Mouse (Mus musculus) midbrain, embryonic 12.5 days (tissue): ENCODE results near the gene Spen. TPM values are rescaled to one million over a fixed set of nuclear protein-coding genes. Genes with fewer than 3 reads are reported as not detected.
"Not testable (repeated sequence)": the region's sequence is repeated elsewhere in the genome, so short reads cannot be mapped to it uniquely, and the experiment has no call there.

ENCODE experiments used
- ATAC-seq: fragments of 200-750 bp; cut with Nextera tagmentation; 2 replicates; pipeline ENCODE4 v1.8.0; 2017; ENCODE audit warnings: low read depth, moderate TSS enrichment, moderate library complexity; ENCODE audit not compliant: low FRiP score
- H3K27ac ChIP-seq: fragments of 300-500 bp; sonication (generic); replicated peaks from 2 replicates; pipeline ENCODE4 v1.5.1; 2016; ENCODE audit warnings: mild to moderate bottlenecking
- H3K27me3 ChIP-seq: fragments of 300-500 bp; sonication (generic); 2 replicates; pipeline ENCODE4 v1.6.1; 2016; ENCODE audit warnings: mild to moderate bottlenecking
- H3K36me3 ChIP-seq: fragments of 300-500 bp; sonication (generic); 2 replicates; pipeline ENCODE4 v1.6.1; 2016
- H3K4me1 ChIP-seq: fragments of 300-500 bp; sonication (generic); 2 replicates; pipeline ENCODE4 v1.6.1; 2016
- H3K4me2 ChIP-seq: fragments of 300-500 bp; sonication (generic); replicated peaks from 2 replicates; pipeline ENCODE4 v1.6.1; 2016; ENCODE audit warnings: mild to moderate bottlenecking, moderate library complexity
- H3K4me3 ChIP-seq: fragments of 300-500 bp; sonication (generic); 2 replicates; pipeline ENCODE4 v1.5.1; 2016; ENCODE audit warnings: mild to moderate bottlenecking
- H3K9ac ChIP-seq: fragments of 300-500 bp; sonication (generic); replicated peaks from 2 replicates; pipeline ENCODE4 v1.6.1; 2016; ENCODE audit warnings: mild to moderate bottlenecking, moderate library complexity
- H3K9me3 ChIP-seq: fragments of 300-500 bp; sonication (generic); 2 replicates; pipeline ENCODE4 v1.6.1; 2016; ENCODE audit warnings: mild to moderate bottlenecking
- WGBS: fragments of 180-500 bp; shearing (Covaris S2); methylation state at CpG from one replicate; pipeline ENCODE4 v1.1.7; 2016; 5-methylcytosine and 5-hydroxymethylcytosine counted together
- polyA plus RNA-seq: library from polyadenylated mRNA; unstranded; fragments of >200 nt; fragmentation: Nextera tagmentation; extraction: Ambion mirVana; gene quantifications from 2 replicates; pipeline ENCODE4 v1.2.1, GENCODE M21; 2016

Spen gene
- polyA plus RNA-seq, 1 experiment from 2014 or later, result 22.2 TPM

DNA sequence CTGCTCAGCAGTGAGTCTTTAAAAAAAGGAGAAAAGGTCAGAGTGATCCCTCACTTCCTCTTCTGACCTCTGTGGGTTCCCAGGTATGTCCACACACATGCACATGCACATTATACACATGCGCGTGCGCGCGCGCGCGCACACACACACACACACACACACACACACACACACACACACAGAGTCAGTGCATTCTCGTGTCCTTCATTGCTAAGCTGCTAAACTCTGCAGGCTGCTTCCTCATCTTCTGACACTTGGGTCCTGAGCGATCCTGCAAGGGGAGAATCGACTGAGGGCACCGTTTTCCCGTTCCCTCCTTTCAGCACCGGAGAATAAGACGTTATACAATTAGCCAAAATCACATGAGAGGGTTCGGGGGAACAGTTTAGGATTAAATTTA, 20.3 kb upstream of the Spen start:
- Histone ChIP-seq H3K4me3 (peak overlapping the region; percentile 42), H3K4me2 (peak overlapping the region; percentile 75), H3K4me1 (peaks cover 14% of the 10 kb centered on the region), H3K9me3 (no peaks in the 10 kb centered on the region), H3K9ac (no peak overlapping the region; the same call in 1 of the 2 replicates), H3K36me3 (no peaks in the 10 kb centered on the region), H3K27me3 (peaks cover 8% of the 10 kb centered on the region; the same call in 1 of the 2 replicates), H3K27ac (peak overlapping the region; percentile 78)
- 13% methylated on average over 16 of the region's 16 CpGs for WGBS
- no peak for ATAC-seq

DNA sequence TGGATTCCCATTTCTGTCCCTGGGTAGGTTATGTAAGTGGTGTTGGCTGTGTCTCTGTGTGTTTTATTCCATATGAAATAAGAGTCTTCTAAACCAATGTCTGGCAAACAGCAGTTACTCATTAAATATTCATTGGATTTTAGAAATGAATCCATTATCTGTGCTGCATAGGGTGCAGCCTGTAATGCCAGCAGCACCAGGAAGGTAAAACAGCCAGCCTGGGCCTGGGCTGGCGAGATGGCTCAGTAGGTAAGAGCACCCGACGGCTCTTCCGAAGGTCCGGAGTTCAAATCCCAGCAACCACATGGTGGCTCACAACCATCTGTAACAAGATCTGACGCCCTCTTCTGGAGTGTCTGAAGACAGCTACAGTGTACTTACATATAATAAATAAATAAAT, 17.8 kb upstream of the Spen start:
- not testable (repeated sequence) for H3K27me3 ChIP-seq, H3K4me2 ChIP-seq, ATAC-seq, H3K36me3 ChIP-seq, H3K9me3 ChIP-seq, H3K4me3 ChIP-seq, H3K9ac ChIP-seq
- H3K4me1 ChIP-seq, result peaks cover 14% of the 10 kb centered on the region
- H3K27ac ChIP-seq, result 0 out of 2 replicates have a peak overlapping the region, but pooled peaks have one; percentile 4
- 87% methylated on average over 6 of the region's 6 CpGs for WGBS

DNA sequence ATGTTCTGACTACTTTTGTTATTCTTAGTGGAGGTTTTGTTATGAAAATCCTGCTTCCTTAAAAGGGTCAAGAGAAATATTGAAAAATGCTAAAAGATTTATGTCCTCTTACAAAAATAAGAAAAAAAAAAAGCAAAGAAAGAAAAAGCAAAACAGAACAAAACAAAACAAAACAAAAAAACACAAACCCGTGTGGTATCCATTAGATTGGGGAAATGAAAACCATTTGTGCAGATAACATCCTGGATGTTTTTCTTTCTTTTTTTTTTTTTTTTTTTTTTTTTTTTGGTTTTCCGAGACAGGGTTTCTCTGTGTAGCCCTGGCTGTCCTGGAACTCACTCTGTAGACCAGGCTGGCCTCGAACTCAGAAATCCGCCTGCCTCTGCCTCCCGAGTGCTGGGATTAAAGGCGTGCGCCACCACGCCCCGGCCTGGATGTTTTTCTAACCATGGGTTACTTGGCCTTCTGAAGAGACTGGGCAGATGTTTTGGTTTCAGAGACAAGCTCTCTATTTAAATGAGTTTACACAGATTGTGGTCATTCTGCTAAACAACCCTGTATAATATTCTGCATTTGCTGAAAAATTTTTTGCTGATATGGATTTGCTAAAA, 16.0 kb upstream of the Spen start:
- not testable (repeated sequence) for ATAC-seq, H3K27ac ChIP-seq, H3K9me3 ChIP-seq, H3K9ac ChIP-seq, H3K4me2 ChIP-seq, H3K36me3 ChIP-seq, H3K4me3 ChIP-seq, H3K27me3 ChIP-seq
- H3K4me1 ChIP-seq, result peaks cover 10% of the 10 kb centered on the region
- WGBS, result 85% methylated on average over 8 of the region's 9 CpGs

DNA sequence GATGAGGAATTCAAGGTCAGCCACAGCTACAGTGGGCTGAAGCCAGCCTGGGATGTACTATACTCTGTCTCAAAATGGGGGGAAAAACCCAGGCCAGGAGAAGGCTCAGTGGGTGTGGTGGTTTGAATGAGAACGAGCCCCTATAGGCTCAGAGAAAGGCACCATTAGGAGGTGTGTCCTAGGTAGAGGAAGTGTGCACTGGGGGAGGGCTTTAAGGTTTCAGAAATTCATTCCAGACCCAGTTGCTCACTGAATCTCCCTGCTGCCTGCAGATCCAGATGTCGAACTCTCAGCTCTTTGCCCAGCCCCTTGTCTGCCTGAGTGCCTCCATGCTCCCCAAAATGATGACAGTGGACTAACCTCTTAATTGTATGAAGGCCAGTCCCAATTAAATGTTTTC, 14.1 kb upstream of the Spen start:
- Histone ChIP-seq H3K4me2 (no peak overlapping the region), H3K9ac (no peak overlapping the region), H3K4me1 (peaks cover 11% of the 10 kb centered on the region), H3K36me3 (no peaks in the 10 kb centered on the region), H3K27ac (no peak overlapping the region), H3K9me3 (no peaks in the 10 kb centered on the region), H3K27me3 (0 out of 2 replicates have a peak, but pooled peaks cover 1% of the 10 kb centered on the region), H3K4me3 (no peak overlapping the region)
- 49% methylated on average over 2 of the region's 2 CpGs for WGBS
- no peak for ATAC-seq

DNA sequence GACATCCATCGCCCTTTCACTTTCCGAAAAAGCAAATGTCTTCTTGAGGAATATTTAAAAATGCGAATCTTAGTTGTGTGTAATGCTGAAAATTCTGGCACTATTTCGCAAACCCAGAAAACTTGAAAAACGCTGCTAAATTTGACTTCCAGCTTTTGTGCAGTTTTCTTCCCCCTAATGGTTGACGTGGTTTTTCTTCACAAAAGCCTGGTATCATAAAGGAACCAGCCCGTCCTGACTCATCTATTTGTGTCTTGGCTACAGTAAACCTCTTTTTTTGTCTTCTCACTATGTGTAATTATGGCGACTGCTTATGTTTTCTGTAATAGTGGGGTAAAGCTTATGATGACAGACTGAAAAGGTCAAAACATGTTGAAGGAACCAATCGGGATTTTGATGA, 8.9 kb upstream of the Spen start:
- H3K4me3 ChIP-seq, result peak overlapping the region; percentile 77
- peaks cover 26% of the 10 kb centered on the region for H3K4me1 ChIP-seq
- peak overlapping the region; percentile 99 for H3K27ac ChIP-seq
- no peaks in the 10 kb centered on the region for H3K36me3 ChIP-seq
- peak overlapping the region; percentile 92 for H3K4me2 ChIP-seq
- WGBS, result 26% methylated on average over 9 of the region's 9 CpGs
- peak overlapping the region; percentile 85 for H3K9ac ChIP-seq
- no peaks in the 10 kb centered on the region for H3K9me3 ChIP-seq
- H3K27me3 ChIP-seq, result no peaks in the 10 kb centered on the region
- ATAC-seq, result no peak

DNA sequence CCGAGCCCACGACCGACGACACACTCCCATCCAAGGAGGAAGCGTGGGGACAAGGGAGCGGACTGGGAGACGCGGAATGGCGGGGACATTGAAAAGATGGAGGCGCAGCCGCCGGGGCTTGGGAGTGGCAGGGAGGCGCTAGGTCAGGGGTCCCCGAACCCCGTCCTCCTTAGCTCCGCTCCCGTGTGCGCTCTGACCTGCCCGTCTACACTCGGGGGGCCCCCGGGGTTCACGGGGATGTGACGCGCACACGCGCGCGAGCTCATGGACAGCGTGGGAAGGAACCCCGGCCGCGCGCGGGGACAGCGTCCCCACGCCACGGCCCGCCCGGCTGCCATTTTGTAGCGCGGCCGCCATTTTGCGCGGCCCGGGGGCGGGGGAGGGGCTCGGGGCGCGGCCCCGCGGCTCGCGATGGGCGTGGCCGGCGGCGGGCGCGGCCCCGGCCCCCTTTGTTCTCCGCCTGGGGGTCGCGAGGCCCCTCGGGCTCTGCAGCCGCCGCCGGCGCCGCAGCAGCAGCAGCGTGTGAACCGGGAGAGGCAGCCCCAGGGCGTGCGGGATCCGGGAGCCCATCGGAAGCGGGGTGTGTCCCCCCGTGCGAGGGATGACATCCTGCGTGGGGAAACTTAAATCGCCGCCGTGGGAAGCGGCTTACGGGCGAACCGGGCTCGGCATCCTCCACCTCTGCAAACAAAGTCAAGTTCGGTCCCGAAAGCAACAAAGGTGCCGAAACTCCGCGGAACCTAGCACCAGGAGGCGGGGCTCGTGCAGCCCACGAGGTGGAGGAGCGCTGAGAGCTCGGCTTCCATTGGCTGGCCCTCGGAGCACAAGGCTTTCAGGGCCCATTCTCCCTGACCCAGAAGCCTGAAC, 8.2 kb upstream of the Spen start:
- Histone ChIP-seq H3K4me2 (peak overlapping the region; percentile 92), H3K27ac (peak overlapping the region; percentile 99), H3K9ac (peak overlapping the region; percentile 85), H3K27me3 (no peaks in the 10 kb centered on the region), H3K4me1 (peaks cover 33% of the 10 kb centered on the region), H3K36me3 (no peaks in the 10 kb centered on the region), H3K4me3 (peak overlapping the region; percentile 77), H3K9me3 (no peaks in the 10 kb centered on the region)
- ATAC-seq, result peak; percentile 90
- WGBS, result under 1% methylated on average over 83 of the region's 98 CpGs

DNA sequence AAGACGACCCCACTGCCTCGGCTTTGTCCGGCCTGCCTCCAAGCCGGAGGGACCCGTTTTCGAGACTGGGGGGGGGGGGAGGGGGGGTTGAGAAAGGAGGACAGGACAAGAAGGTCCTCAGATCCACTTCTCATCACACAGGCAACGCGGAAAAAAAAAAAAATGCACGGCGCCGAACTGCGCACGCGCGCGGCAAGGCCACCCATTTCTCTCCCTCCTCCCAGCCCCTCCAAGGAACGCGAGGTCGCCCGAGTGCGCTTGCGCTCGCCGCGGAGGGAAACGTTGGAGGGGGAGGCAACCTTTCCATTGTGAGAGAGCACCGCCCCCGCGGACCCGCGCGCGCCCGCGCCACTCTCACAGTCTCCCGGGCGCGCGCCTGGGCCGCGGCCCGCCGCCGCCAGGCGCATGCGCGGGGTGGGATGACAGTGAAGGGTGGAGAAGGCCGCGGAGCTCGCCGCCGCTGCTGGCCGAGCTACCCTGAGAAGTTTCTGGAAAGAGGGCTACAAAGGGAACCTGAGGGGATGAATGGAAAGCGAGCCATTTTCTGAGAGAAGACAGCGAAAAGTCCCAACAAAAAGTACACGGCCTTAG, 7.4 kb upstream of the Spen start:
- Histone ChIP-seq H3K27ac (peak overlapping the region; percentile 99), H3K4me1 (peaks cover 41% of the 10 kb centered on the region), H3K9ac (peak overlapping the region; percentile 85), H3K4me3 (peak overlapping the region; percentile 77), H3K4me2 (peak overlapping the region; percentile 92), H3K27me3 (no peaks in the 10 kb centered on the region), H3K36me3 (no peaks in the 10 kb centered on the region), H3K9me3 (no peaks in the 10 kb centered on the region)
- under 1% methylated on average over 49 of the region's 56 CpGs for WGBS
- peak; percentile 62 for ATAC-seq

DNA sequence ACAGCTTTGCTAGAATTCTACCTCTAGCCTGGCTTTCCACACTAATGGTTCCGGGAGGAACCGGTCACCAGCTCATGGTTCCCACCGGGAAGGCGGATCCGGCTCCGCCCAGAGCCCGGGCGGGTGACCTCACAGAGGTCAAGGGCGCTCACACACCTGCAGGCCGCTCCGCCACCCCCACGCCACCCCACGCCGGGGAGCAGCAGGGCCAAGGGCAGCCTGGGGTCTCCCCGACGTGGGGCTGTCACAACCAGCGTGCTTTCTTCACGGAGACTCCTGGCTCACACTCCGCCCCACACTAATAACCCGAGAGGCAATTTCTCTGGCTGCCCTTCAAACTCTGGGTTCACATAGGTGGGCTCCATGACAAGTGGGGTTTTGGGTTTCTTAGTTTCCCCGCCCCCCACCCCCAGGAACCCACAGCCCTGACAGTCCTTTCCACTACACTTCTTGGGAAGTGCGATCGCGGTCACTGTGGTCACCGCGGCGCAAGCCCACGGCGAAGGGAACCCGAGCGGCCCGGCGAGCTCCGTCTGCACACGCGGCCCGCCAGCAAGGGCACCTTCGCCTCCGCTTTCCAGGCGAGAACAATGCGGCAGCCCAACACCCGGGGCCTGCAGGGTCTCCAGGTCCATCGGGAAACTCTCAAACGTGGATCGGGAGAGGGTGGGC, 6.8 kb upstream of the Spen start:
- H3K27ac ChIP-seq, result peak overlapping the region; percentile 99
- under 1% methylated on average over 45 of the region's 45 CpGs for WGBS
- H3K4me1 ChIP-seq, result peaks cover 45% of the 10 kb centered on the region
- no peaks in the 10 kb centered on the region for H3K36me3 ChIP-seq
- H3K27me3 ChIP-seq, result no peaks in the 10 kb centered on the region
- H3K4me3 ChIP-seq, result peak overlapping the region; percentile 77
- H3K4me2 ChIP-seq, result peak overlapping the region; percentile 92
- H3K9me3 ChIP-seq, result no peaks in the 10 kb centered on the region
- peak overlapping the region; percentile 72 for H3K9ac ChIP-seq
- ATAC-seq, result peak; percentile 55

DNA sequence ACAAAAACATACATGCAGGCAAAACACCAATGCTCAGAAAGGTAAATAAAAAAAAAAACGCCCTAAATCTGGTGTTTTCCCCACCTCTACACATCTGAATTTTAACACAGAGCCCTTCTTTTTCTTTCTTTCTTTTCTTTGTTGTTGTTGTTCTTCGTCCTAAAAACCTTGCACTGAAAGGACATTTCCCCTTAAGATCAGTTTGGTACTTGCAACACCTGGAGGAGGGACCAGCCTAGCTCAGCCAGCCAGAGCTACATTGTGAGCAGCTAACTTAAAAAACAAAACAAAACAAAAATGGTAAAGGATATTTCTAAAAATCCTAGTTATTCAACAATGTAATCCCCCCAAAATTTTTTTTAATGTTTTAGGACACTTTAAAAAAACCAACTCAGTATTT, 6.1 kb upstream of the Spen start:
- Histone ChIP-seq H3K4me1 (peaks cover 45% of the 10 kb centered on the region), H3K4me3 (peak overlapping the region; percentile 77), H3K27me3 (no peaks in the 10 kb centered on the region), H3K9ac (0 out of 2 replicates have a peak overlapping the region, but pooled peaks have one; percentile 34), H3K27ac (no peak overlapping the region; the same call in 1 of the 2 replicates), H3K4me2 (peak overlapping the region; percentile 92), H3K9me3 (no peaks in the 10 kb centered on the region), H3K36me3 (no peaks in the 10 kb centered on the region)
- no peak for ATAC-seq
- WGBS, result 51% methylated on average over 2 of the region's 2 CpGs

DNA sequence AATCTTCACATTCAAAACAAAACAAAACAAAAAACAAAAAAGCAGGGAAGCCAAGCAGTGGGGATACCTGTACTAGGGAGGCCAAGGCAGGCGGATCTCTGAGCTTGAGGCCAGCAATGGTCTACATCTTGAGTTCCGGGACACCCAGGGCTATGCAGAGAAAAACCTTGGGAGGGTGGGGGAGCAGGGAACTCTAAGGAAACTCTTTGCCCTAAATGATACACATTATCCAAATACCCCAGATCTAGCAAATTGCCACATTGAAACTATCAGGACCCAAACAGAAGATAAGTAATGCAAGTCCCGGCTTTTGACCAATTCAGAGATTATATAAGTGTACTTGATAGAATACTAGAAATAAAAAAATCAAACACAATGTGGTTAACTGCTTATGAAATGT, 5.2 kb upstream of the Spen start:
- Histone ChIP-seq H3K27me3 (no peaks in the 10 kb centered on the region), H3K9ac (no peak overlapping the region), H3K4me3 (no peak overlapping the region), H3K4me1 (peaks cover 47% of the 10 kb centered on the region), H3K9me3 (no peaks in the 10 kb centered on the region), H3K4me2 (no peak overlapping the region), H3K36me3 (no peaks in the 10 kb centered on the region), H3K27ac (no peak overlapping the region)
- ATAC-seq, result no peak
- 76% methylated on average over 3 of the region's 3 CpGs for WGBS

DNA sequence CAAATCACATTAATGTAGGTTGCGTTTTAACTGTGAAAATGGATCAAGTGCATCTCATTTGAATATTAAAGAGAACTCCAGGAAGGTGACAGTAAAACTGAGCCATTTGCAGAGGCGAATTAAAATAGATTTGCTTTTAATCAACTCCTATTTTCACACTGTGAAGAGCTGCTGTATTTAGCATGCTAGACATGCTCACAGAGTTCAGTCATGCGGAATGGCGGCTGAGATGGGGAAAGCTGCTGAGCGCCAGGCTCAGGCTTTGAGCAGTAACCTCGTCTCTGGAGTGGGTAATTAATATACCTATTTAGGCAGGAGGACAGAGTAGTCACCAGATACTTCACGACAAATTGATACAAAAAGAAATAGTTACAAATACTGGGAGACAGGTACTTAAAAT, 3.5 kb upstream of the Spen start:
- 16% methylated on average over 7 of the region's 7 CpGs for WGBS
- H3K27me3 ChIP-seq, result no peaks in the 10 kb centered on the region
- H3K4me1 ChIP-seq, result peaks cover 37% of the 10 kb centered on the region
- no peaks in the 10 kb centered on the region for H3K9me3 ChIP-seq
- H3K36me3 ChIP-seq, result no peaks in the 10 kb centered on the region
- no peak overlapping the region for H3K9ac ChIP-seq
- no peak overlapping the region for H3K4me3 ChIP-seq
- H3K27ac ChIP-seq, result peak overlapping the region; percentile 11
- ATAC-seq, result no peak
- H3K4me2 ChIP-seq, result 0 out of 2 replicates have a peak overlapping the region, but pooled peaks have one; percentile 9
